Mouse (Mus musculus): ENCODE results near the gene Vps45. TPM values are rescaled to one million over a fixed set of nuclear protein-coding genes. Genes with fewer than 3 reads are reported as not detected.
"Not testable (repeated sequence)": the region's sequence is repeated elsewhere in the genome, so short reads cannot be mapped to it uniquely, and the experiment has no call there.

Vps45 gene
- total RNA-seq, 2 experiments from 2014 or later: 34.3 to 37.3 TPM

GRCm38 (mm10) chr3:96044559-96044958, 13.7 kb downstream of the Vps45 start:
- intact Hi-C loops (cut with DNase I): not testable (repeated sequence)

GRCm38 (mm10) chr3:96043104-96043503, 15.2 kb downstream of the Vps45 start:
- DNase-seq (ENCODE audit: low spot score in 2 of 2): no peak
- intact Hi-C loops (cut with DNase I): no loop called here

More at GRCm38 (mm10) chr3:96044559-96044958, 13.7 kb downstream of the Vps45 start:
- not testable (repeated sequence) for DNase-seq (ENCODE audit: low spot score in 2 of 2)

- no peak for DNase-seq (ENCODE audit: low spot score in 2 of 2)
- intact Hi-C loops (cut with DNase I): no loop called here
Observed at GRCm38 (mm10) chr3:96041079-96041478, 17.2 kb downstream of the Vps45 start.

DNA sequence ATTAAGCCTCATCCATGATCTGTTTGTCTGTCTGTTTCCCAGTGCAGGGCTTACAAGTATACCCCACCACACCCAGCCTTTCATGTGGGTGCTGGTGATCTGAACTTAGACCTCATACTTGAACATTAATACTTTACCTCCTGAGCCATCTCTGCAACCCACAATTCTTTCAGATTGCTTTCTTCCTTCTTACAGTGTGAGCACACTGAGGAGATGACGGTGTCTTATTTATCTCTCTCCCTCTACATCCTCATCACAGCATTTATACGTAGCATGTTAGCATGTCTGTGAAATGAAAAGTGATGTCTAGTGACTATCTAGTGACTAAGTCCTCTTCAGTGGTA, 17.6 kb downstream of the Vps45 start:
- intact Hi-C loops (cut with DNase I): no loop called here
- no peak for DNase-seq (ENCODE audit: low spot score in 2 of 2)

- DNase-seq (ENCODE audit: low spot score in 2 of 2): peak in 1 of 2 experiments; percentile 31
- intact Hi-C loops (cut with DNase I): no loop called here
Observed at GRCm38 (mm10) chr3:96039857-96040662, 18.2 kb downstream of the Vps45 start.

DNA sequence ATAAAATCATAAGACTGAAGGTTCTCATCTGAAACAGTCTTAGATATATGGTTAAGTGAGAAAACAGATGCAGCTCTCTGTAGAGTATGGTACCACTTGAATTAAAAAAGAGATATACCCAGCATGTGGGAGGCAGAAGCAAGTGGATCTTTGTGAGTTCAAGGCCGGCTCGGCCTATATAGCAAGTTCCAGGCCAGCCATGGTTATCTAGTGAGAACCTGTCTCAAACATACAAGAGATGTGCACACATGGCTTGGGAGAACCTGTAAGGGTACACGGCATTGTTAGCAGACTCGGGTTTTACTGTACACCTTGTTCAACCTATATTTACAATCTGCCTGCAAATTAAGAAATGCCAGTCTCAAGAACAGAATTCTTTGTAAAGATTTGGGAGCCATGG, 19.4 kb downstream of the Vps45 start:
- no peak for DNase-seq (ENCODE audit: low spot score in 2 of 2)
- intact Hi-C loops (cut with DNase I): no loop called here

DNA sequence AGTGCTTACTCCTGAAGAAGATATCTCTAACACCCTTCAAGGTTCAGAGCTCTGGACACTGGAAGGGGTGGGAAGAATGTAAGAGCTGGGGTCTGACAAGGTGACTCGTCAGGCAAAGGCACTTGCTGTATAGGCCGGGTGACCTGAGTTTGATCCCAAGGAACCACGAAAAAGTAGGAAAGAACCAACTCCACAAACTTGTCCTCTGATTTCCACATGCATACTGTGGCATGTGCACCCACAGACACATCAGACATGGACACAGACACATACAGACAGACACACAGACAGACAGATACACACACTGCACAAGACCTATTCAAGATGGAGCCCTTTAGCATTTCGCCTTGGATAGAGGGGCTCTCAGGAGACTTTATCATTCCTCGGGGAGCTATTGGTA, 20.1 kb downstream of the Vps45 start:
- no peak for DNase-seq (ENCODE audit: low spot score in 2 of 2)
- intact Hi-C loops (cut with DNase I): no loop called here

DNA sequence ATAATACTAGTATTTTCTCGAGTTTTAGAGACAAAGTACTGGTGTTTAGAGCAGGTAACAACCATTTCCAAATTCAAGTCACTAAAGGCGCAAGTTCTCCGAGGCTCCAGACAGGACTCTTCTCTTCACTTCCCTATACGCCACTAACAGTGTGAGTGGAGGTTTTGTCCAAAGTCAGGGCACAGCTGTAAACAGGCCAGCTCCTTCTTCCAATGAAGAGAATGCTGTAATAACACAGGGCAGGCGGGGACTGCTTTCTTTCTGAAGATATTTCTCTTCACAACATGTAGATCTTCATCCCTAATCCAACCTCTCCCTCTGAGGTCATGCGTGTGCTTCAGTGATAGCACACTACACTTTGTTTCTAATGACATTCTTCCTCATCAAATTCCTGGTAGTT, 21.5 kb downstream of the Vps45 start:
- intact Hi-C loops (cut with DNase I): no loop called here
- DNase-seq (ENCODE audit: low spot score in 2 of 2): no peak

DNA sequence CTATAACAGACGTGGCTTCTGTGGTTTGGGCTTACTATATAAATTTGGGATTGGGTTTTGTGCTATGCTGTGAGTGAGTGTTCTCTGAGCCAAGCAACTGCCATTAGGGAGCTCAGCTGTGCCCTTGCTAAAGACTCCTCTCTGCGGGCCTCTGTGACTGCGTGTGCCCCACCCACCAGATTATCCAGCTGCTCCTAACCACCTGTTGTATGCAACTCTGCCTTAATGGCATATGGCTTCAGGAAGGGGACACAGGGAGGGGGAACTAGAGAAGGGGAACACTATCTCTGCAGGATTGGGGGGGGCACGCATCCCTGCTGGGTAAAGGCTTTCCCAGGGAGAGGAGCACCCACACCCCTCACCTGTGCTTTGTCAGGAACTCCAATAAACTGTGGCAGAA, 25.2 kb downstream of the Vps45 start:
- intact Hi-C loops (cut with DNase I): no loop called here
- DNase-seq (ENCODE audit: low spot score in 2 of 2): no peak

GRCm38 (mm10) chr3:96032652-96033017, 25.6 kb downstream of the Vps45 start:
- intact Hi-C loops (cut with DNase I): no loop called here
- no peak for DNase-seq (ENCODE audit: low spot score in 2 of 2)

DNA sequence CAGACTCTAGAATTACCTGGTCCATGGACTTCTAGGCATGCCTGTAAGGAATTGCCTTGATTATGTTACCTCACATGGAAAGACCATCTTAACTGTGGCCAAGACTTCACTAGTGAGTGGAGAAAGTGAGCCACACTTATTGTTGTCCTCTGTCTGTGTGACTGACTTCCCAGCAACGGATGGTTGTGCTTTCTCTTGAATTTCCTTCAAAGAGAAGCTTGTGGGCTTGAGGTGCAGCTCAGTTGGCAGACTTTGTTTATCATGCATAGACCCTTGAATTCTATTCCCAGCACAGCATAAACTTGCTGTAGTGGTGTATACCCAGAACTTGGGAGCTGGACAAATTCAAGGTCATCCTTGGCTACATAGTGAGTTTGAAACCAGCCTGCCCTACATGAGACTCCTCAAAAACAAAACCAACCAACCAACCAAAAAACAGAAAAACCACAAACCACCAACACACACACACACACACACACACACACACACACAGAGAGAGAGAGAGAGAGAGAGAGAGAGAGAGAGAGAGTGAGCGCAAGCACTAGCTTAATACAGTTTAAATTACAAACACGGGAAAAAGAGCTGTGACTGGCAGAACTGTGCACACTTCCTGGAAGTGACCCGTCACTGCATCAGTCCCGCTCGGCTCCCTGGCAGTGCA, 26.1 kb downstream of the Vps45 start:
- intact Hi-C loops (cut with DNase I): no loop called here
- no peak for DNase-seq (ENCODE audit: low spot score in 2 of 2)

- no peak for DNase-seq (ENCODE audit: low spot score in 2 of 2)
- intact Hi-C loops (cut with DNase I): no loop called here
Observed at GRCm38 (mm10) chr3:96029766-96030165, 28.5 kb downstream of the Vps45 start.

GRCm38 (mm10) chr3:96029336-96029735, 28.9 kb downstream of the Vps45 start:
- intact Hi-C loops (cut with DNase I): no loop called here
- DNase-seq (ENCODE audit: low spot score in 2 of 2): no peak

DNA sequence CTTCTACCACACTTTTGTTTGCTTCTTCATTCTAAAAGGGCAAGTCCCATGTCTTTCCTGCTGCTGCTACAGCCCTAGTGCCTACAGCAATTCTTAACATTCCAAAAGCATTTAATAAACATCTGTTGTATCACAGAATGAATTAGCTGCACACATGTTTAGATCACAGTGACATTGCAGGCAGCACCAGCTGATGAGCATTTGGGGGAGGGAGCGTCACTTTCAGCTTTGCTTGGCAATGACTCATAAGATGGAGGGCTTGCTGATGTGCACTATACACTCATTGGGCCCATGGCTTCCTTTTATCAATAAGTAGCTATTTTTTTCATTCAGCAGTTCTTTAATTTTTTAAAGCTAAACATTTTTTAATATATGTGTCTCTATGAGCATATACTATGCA, 30.4 kb downstream of the Vps45 start:
- DNase-seq (ENCODE audit: low spot score in 2 of 2): no peak
- intact Hi-C loops (cut with DNase I): no loop called here

DNA sequence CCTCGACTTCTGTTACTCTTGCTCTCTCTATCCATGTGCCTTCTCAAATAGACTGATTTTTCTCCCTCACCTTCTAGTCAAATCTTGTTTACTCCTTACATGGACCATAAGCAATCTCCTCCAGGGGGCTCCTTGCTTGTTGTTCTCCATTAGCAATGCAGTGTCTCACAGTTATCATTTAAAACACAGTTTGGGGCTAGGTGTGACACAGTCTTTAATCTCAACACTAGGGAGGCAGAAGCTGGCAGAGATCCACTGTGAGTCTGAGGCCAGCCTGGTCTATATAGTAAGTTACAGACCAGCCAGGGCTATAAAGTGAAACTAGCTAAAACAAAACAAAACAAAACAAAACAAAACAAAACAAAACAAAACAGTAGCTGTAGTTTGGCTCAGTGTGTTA, 31.1 kb downstream of the Vps45 start:
- no peak for DNase-seq (ENCODE audit: low spot score in 2 of 2)
- intact Hi-C loops (cut with DNase I): no loop called here

GRCm38 (mm10) chr3:96021421-96022128, 36.7 kb downstream of the Vps45 start:
- no peak for DNase-seq (ENCODE audit: low spot score in 2 of 2)
- intact Hi-C loops (cut with DNase I): no loop called here

- no peak for DNase-seq (ENCODE audit: low spot score in 2 of 2)
- intact Hi-C loops (cut with DNase I): no loop called here
Observed at GRCm38 (mm10) chr3:96020735-96021134, 37.5 kb downstream of the Vps45 start.

- no peak for DNase-seq (ENCODE audit: low spot score in 2 of 2)
- intact Hi-C loops (cut with DNase I): no loop called here
Observed at GRCm38 (mm10) chr3:96017461-96017860, 40.8 kb downstream of the Vps45 start.

DNA sequence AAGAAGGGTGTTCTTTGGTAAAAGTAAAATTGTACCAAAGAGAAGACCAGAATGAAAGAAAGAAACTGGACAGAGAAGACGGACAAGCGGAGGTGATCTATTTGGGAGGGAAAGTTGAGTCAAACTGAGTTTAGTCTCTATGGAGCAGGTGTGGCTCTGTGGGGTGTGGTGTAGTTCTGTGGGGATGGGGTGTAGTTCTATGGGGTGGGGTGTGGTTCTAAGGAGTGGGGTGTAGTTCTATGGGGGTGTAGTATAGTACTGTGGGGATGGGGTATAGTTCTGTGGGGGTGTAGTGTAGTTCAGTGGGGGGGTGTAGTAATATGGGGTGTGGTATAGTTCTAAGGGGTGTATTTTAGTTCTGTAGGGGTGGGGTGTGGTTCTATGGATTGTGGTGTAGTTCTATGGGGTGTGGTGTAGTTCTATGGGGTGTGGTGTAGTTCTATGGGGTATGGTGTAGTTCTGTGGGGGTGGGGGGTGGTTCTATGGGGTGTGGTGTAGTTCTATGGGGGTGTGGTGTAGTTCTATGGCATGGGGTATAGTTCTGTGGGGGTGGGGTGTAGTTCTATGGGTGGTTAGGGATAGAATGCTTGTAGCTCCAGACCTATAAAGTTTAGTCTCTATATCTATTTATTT, 41.9 kb downstream of the Vps45 start:
- intact Hi-C loops (cut with DNase I): no loop called here
- no peak for DNase-seq (ENCODE audit: low spot score in 2 of 2)

DNA sequence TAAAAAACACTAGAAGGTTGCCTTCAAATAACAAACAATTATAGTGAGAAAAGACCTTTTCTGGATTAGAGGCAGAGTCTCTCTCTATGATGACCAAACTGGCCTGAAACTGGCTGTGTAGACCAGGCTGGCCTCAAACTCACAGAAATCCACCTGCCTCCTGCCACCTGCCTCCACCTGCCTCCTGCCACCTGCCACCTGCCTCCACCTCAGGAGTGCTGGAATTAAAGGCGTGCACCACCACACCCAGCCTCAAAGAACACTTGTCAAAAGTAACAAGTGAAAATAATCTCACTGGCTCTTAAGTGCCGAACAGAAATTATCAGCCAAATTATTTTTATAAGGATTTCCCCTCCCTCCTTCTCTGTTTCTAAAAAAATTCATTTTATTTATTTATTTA, 42.6 kb downstream of the Vps45 start:
- no peak for DNase-seq (ENCODE audit: low spot score in 2 of 2)

More for the DNA sequence above, 42.6 kb downstream of the Vps45 start:
- intact Hi-C loops (cut with DNase I): no loop called here

Data from left cerebral cortex, postnatal 14 days (tissue).